Mouse (Mus musculus): ENCODE data around the gene Pafah2. TPM values are rescaled to one million over a fixed set of nuclear protein-coding genes. Genes with fewer than 3 reads are reported as not detected.

The Pafah2 gene
- polyA plus RNA-seq, 1 experiment from 2014 or later: 10.7 TPM

DNA sequence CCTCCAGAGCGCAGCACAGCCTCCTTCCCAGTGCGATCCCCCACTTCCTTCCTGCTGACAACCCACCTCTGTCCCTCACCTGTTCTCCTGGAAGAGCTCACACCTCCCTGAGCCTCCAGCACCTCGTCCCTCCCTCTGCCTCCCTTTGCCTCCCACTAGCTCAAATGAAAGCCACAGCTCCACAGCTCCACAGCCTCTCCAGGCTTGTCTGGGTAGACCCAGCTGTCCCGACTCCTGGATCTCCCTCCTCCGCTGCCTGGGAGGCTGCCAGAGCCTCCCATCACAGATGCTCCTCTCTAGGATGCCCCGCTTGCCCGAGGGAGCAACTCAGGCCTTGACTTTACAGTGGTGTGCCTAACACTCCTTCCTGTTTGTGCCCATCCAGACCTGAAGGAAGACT lies 29.0 kb downstream of the Pafah2 start:
- no peak overlapping the region for H3K4me3 ChIP-seq
- H3K27me3 ChIP-seq (replicated peaks): no peaks in the 10 kb centered on the region
- H3K27ac ChIP-seq (ENCODE audit: poor library complexity, severe bottlenecking): no peak overlapping the region
- H3K9ac ChIP-seq: no peak overlapping the region
- 63% methylated on average over 7 of the region's 7 CpGs for WGBS
- no peak overlapping the region for H3K4me2 ChIP-seq
- H3K9me3 ChIP-seq (replicated peaks): no peaks in the 10 kb centered on the region
- peaks cover 25% of the 10 kb centered on the region for H3K36me3 ChIP-seq
- H3K4me1 ChIP-seq (replicated peaks): no peaks in the 10 kb centered on the region
- ATAC-seq (ENCODE audit: insufficient number of reproducible peaks, low FRiP score): no peak

DNA sequence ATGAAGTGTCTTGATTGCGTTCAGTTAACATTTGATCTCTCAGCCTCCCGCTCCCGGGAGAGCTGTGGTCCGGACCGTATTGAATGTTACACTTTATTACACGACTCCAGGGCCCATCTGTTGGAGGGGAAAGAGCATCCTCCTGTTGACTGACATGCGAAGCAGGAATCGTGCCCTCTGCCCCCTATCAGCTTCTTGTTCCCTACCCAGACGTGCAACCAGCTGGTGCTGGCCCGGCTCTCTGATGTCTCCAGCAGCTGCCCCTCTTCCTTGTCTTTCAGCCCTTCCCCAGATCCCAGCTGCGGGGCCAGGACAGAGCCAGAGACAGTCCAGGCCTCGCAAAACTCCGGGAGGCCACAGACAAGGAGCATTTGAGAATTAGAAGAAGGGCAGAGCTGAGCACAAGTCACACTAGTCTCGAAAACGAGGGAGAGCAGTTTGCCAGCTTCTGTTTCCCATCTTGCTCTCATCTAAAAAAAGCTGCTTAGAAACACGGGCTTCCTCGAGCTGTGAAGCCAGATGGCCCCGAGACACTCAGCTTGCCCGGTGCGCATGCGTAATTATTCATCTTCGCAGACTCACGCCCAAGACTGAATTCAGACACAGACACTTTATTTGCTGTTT lies 34.4 kb downstream of the Pafah2 start:
- 46% methylated on average over 23 of the region's 23 CpGs for WGBS
- Histone ChIP-seq H3K4me3 (no peak overlapping the region), H3K27ac (ENCODE audit: poor library complexity, severe bottlenecking) (no peak overlapping the region), H3K9ac (no peak overlapping the region), H3K4me1 (replicated peaks) (no peaks in the 10 kb centered on the region), H3K4me2 (no peak overlapping the region), H3K36me3 (peaks cover 7% of the 10 kb centered on the region), H3K27me3 (replicated peaks) (no peaks in the 10 kb centered on the region), H3K9me3 (replicated peaks) (no peaks in the 10 kb centered on the region)
- no peak for ATAC-seq (ENCODE audit: insufficient number of reproducible peaks, low FRiP score)

- H3K4me1 ChIP-seq (replicated peaks): no peaks in the 10 kb centered on the region
- WGBS: 79% methylated on average over 15 of the region's 15 CpGs
- H3K27me3 ChIP-seq (replicated peaks): no peaks in the 10 kb centered on the region
- H3K9me3 ChIP-seq (replicated peaks): no peaks in the 10 kb centered on the region
- no peak overlapping the region for H3K9ac ChIP-seq
- H3K4me3 ChIP-seq: no peak overlapping the region
- H3K27ac ChIP-seq (ENCODE audit: poor library complexity, severe bottlenecking): no peak overlapping the region
- H3K4me2 ChIP-seq: no peak overlapping the region
- no peaks in the 10 kb centered on the region for H3K36me3 ChIP-seq
- ATAC-seq (ENCODE audit: insufficient number of reproducible peaks, low FRiP score): no peak
These were observed 36.7 kb downstream of the Pafah2 start for GRCm38 (mm10) chr4:134432686-134433360.

- H3K27me3 ChIP-seq (replicated peaks): no peaks in the 10 kb centered on the region
- no peak overlapping the region for H3K4me3 ChIP-seq
- ATAC-seq (ENCODE audit: insufficient number of reproducible peaks, low FRiP score): no peak
- WGBS: 51% methylated on average over 7 of the region's 7 CpGs
- peaks cover 4% of the 10 kb centered on the region; the same call in 1 of the 2 replicates for H3K4me1 ChIP-seq (replicated peaks)
- H3K36me3 ChIP-seq: no peaks in the 10 kb centered on the region
- H3K9me3 ChIP-seq (replicated peaks): no peaks in the 10 kb centered on the region
- no peak overlapping the region for H3K4me2 ChIP-seq
- H3K9ac ChIP-seq: no peak overlapping the region
- H3K27ac ChIP-seq (ENCODE audit: poor library complexity, severe bottlenecking): no peak overlapping the region
These were observed 40.1 kb downstream of the Pafah2 start for GRCm38 (mm10) chr4:134436185-134436584.

- WGBS: 62% methylated on average over 10 of the region's 10 CpGs
- Histone ChIP-seq H3K4me3 (no peak overlapping the region), H3K27me3 (replicated peaks) (no peaks in the 10 kb centered on the region), H3K36me3 (no peaks in the 10 kb centered on the region), H3K4me1 (replicated peaks) (peaks cover 4% of the 10 kb centered on the region; the same call in 1 of the 2 replicates), H3K27ac (ENCODE audit: poor library complexity, severe bottlenecking) (no peak overlapping the region), H3K9me3 (replicated peaks) (no peaks in the 10 kb centered on the region), H3K9ac (no peak overlapping the region), H3K4me2 (no peak overlapping the region)
- ATAC-seq (ENCODE audit: insufficient number of reproducible peaks, low FRiP score): no peak
These were observed 40.5 kb downstream of the Pafah2 start for GRCm38 (mm10) chr4:134436659-134437058.

DNA sequence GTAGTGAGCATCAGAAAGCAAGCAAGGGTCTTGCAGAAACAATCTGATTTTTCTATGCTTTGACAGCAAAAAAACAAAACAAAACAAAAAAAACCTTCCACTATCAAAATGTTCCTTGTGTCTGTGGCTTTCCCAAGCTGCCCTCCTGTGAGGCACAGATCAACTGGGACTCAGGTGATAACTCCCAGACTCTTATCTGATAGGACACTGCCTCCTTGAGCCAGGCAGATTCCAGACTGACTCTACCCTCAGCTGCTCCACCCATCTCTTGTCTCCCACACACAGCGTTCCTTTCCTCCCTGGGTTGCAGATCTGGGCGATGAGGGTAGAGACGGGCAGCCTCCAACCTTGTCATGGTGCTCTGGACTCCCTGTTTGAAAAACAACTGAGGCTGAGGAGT lies 43.0 kb downstream of the Pafah2 start:
- Histone ChIP-seq H3K4me1 (replicated peaks) (peaks cover 9% of the 10 kb centered on the region; the same call in 1 of the 2 replicates), H3K36me3 (no peaks in the 10 kb centered on the region), H3K9me3 (replicated peaks) (no peaks in the 10 kb centered on the region), H3K4me3 (no peak overlapping the region), H3K27ac (ENCODE audit: poor library complexity, severe bottlenecking) (no peak overlapping the region), H3K4me2 (no peak overlapping the region), H3K27me3 (replicated peaks) (no peaks in the 10 kb centered on the region), H3K9ac (no peak overlapping the region)
- WGBS: 30% methylated on average over 3 of the region's 3 CpGs
- ATAC-seq (ENCODE audit: insufficient number of reproducible peaks, low FRiP score): peak; percentile 33; the same call in 1 of the 2 replicates

GRCm38 (mm10) chr4:134439919-134440318 lies 43.8 kb downstream of the Pafah2 start:
- Histone ChIP-seq H3K4me1 (replicated peaks) (peaks cover 10% of the 10 kb centered on the region), H3K9me3 (replicated peaks) (no peaks in the 10 kb centered on the region), H3K4me3 (no peak overlapping the region), H3K36me3 (no peaks in the 10 kb centered on the region), H3K27me3 (replicated peaks) (no peaks in the 10 kb centered on the region), H3K27ac (ENCODE audit: poor library complexity, severe bottlenecking) (no peak overlapping the region), H3K9ac (no peak overlapping the region), H3K4me2 (no peak overlapping the region)
- ATAC-seq (ENCODE audit: insufficient number of reproducible peaks, low FRiP score): no peak
- 62% methylated on average over 4 of the region's 4 CpGs for WGBS

GRCm38 (mm10) chr4:134442216-134442615 lies 46.1 kb downstream of the Pafah2 start:
- 82% methylated on average over 4 of the region's 4 CpGs for WGBS
- no peak for ATAC-seq (ENCODE audit: insufficient number of reproducible peaks, low FRiP score)

DNA sequence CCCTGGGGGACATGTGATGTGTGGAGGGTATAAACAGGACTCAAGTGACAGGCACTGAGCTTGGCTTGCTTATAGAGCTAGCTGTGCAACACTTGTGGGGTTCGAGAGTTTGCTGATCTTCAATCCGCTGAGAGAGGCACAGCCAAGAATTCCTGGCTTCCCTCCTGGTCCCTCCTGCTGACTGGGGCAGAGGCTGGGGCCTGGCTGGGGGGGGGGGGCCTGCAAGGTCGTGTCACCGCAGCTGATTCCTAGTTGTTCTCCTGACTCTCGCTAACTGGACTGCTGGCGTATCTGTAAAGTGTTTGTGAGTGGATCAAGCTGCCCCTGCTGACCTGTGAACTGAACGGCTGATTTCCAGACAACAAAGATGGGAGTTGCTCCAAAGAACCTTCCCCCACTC lies 47.5 kb downstream of the Pafah2 start:
- Histone ChIP-seq H3K27ac (ENCODE audit: poor library complexity, severe bottlenecking) (no peak overlapping the region), H3K4me1 (replicated peaks) (peaks cover 33% of the 10 kb centered on the region), H3K27me3 (replicated peaks) (peaks cover 8% of the 10 kb centered on the region), H3K36me3 (no peaks in the 10 kb centered on the region), H3K4me3 (no peak overlapping the region), H3K9ac (no peak overlapping the region), H3K4me2 (no peak overlapping the region), H3K9me3 (replicated peaks) (no peaks in the 10 kb centered on the region)
- 29% methylated on average over 7 of the region's 7 CpGs for whole genome bisulfite sequencing
- no peak for ATAC-seq (ENCODE audit: insufficient number of reproducible peaks, low FRiP score)

More at GRCm38 (mm10) chr4:134442216-134442615, 46.1 kb downstream of the Pafah2 start:
- Histone ChIP-seq H3K4me3 (no peak overlapping the region), H3K36me3 (no peaks in the 10 kb centered on the region), H3K27ac (ENCODE audit: poor library complexity, severe bottlenecking) (no peak overlapping the region), H3K9me3 (replicated peaks) (no peaks in the 10 kb centered on the region), H3K4me2 (no peak overlapping the region), H3K27me3 (replicated peaks) (no peaks in the 10 kb centered on the region), H3K4me1 (replicated peaks) (peaks cover 27% of the 10 kb centered on the region), H3K9ac (no peak overlapping the region)

DNA sequence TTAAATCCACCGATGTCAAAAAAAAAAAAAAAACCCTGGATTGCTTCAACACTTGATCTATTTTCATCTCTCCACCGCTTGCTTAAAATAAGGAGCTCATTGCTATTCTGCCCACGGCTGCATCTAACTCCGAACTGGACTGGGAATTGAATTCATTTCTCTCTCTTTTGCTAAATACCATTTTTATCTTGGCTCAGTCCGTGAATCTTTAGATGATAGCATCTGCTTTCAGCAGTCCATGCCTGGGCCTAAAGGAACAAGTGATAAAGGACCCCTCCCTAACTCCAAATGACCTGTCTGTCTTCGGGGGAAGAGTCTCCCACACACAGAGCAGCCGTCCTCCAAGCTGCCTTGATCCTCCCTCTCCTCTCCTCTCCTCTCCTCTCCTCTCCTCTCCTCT lies 48.8 kb downstream of the Pafah2 start:
- peaks cover 31% of the 10 kb centered on the region for H3K4me1 ChIP-seq (replicated peaks)
- WGBS: 38% methylated on average over 7 of the region's 7 CpGs
- no peaks in the 10 kb centered on the region for H3K36me3 ChIP-seq
- H3K27ac ChIP-seq (ENCODE audit: poor library complexity, severe bottlenecking): no peak overlapping the region
- H3K9ac ChIP-seq: no peak overlapping the region
- peaks cover 19% of the 10 kb centered on the region for H3K27me3 ChIP-seq (replicated peaks)
- no peak for ATAC-seq (ENCODE audit: insufficient number of reproducible peaks, low FRiP score)
- no peak overlapping the region for H3K4me3 ChIP-seq
- no peaks in the 10 kb centered on the region for H3K9me3 ChIP-seq (replicated peaks)
- no peak overlapping the region for H3K4me2 ChIP-seq

DNA sequence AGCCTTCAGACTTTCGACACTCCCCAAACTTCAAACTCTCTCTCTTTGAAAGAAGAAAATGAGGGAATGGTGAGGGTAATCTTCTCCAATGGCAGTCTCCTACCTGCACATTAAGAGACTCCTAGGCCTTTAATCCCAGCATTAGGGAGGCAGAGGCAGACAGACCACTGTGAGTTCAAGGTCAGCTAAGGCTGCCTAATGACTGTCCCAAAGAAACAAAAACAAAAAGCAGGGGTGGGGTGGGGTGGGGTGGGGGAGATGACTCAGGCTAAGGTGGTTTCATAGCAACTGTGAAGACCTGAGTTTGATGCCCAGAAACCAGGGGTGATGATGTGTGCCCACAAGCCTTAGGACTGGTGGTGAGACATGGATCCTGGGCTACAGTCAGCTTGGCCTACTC lies 49.4 kb downstream of the Pafah2 start:
- H3K9me3 ChIP-seq (replicated peaks): no peaks in the 10 kb centered on the region
- WGBS: 91% methylated on average over 1 of the region's 1 CpGs
- H3K4me1 ChIP-seq (replicated peaks): peaks cover 35% of the 10 kb centered on the region
- no peak overlapping the region for H3K9ac ChIP-seq
- no peak overlapping the region for H3K4me2 ChIP-seq
- H3K36me3 ChIP-seq: no peaks in the 10 kb centered on the region
- H3K27ac ChIP-seq (ENCODE audit: poor library complexity, severe bottlenecking): no peak overlapping the region
- H3K4me3 ChIP-seq: no peak overlapping the region
- no peak for ATAC-seq (ENCODE audit: insufficient number of reproducible peaks, low FRiP score)
- peaks cover 24% of the 10 kb centered on the region for H3K27me3 ChIP-seq (replicated peaks)

All from heart, embryonic 12.5 days (tissue).